Mouse (Mus musculus): ENCODE results near the gene Prkci.

- TF ChIP-seq POLR2A (IDR thresholded peaks at IDR 0.05; ENCODE audit: borderline replicate concordance, low read depth, low read length) = no peak
- no peak for TF ChIP-seq CTCF (IDR thresholded peaks at IDR 0.05; ENCODE audit: low read depth, low read length)
Measured at GRCm38 (mm10) chr3:30952273-30953070, 43.1 kb upstream of the Prkci start.

Measured in bone marrow macrophage, adult 2 months (primary cell).